Mouse (Mus musculus) forelimb bud, embryonic 11.5 days (tissue): ENCODE data around the gene Uox.

Source experiments
- DNase-seq: peaks from one replicate; pipeline ENCODE4 v3.0.0-alpha.2; 2012; ENCODE audit warnings: low read depth, low spot score

Uox gene

GRCm38 (mm10) chr3:146681696-146682095, 111.5 kb downstream of the Uox start:
- no peak for DNase-seq
